Mouse (Mus musculus) myocyte (in vitro differentiated cells): ENCODE data around the gene Cntnap5b. TPM values are rescaled to one million over a fixed set of nuclear protein-coding genes. Genes with fewer than 3 reads are reported as not detected.
"Not testable (repeated sequence)": the region's sequence is repeated elsewhere in the genome, so short reads cannot be mapped to it uniquely, and the experiment has no call there.

Experiments used
- H3K27me3 ChIP-seq: one replicate; pipeline ENCODE4 v1.6.1; 2011; ENCODE audit not compliant: control insufficient read depth, insufficient read depth, insufficient read length
- H3K36me3 ChIP-seq: one replicate; pipeline ENCODE4 v1.6.1; 2011; ENCODE audit not compliant: control insufficient read depth, insufficient read depth
- H3K4me2 ChIP-seq: one replicate; pipeline ENCODE4 v1.6.1; 2011; ENCODE audit warnings: low read depth, control low read depth
- H3K4me3 ChIP-seq: one replicate; pipeline ENCODE4 v1.5.1; 2011; ENCODE audit warnings: mild to moderate bottlenecking, control low read depth, moderate library complexity
- H3K79me2 ChIP-seq: one replicate; pipeline ENCODE4 v1.6.1; 2011; ENCODE audit not compliant: control insufficient read depth, insufficient read depth
- H3ac ChIP-seq: one replicate; pipeline ENCODE4 v1.6.1; 2011; ENCODE audit not compliant: control insufficient read depth, insufficient read length
- CEBPB ChIP-seq: IDR thresholded peaks from 2 replicates; pipeline ENCODE4 v1.6.1; 2011; ENCODE audit warnings: mild to moderate bottlenecking, moderate library complexity; ENCODE audit not compliant: poor library complexity, insufficient read depth, severe bottlenecking
- E2F4 ChIP-seq: IDR thresholded peaks from one replicate; pipeline ENCODE4 v1.6.1; 2011; ENCODE audit warnings: mild to moderate bottlenecking, control low read depth, moderate library complexity; ENCODE audit not compliant: insufficient read depth
- MAX ChIP-seq: IDR thresholded peaks from one replicate; pipeline ENCODE4 v1.6.1; 2011; ENCODE audit warnings: low read depth, mild to moderate bottlenecking, control low read depth
- MYOD1 ChIP-seq, 3 experiments: IDR thresholded peaks; one replicate each; pipeline ENCODE4 v1.6.1; 2011; ENCODE audit warnings: control low read depth in 2 of 3, low read depth in 2 of 3, mild to moderate bottlenecking in 2 of 3, moderate library complexity in 1 of 3; ENCODE audit not compliant: insufficient read length in 2 of 3, control insufficient read depth in 1 of 3
- MYOG ChIP-seq, 3 experiments: IDR thresholded peaks; one replicate each; pipeline ENCODE4 v1.6.1; 2011; ENCODE audit warnings: control low read depth in 2 of 3, low read depth in 2 of 3, mild to moderate bottlenecking in 2 of 3; ENCODE audit not compliant: insufficient read length in 2 of 3, control insufficient read depth in 1 of 3, insufficient read depth in 1 of 3
- POLR2A ChIP-seq: IDR thresholded peaks from one replicate; pipeline ENCODE4 v1.6.1; 2011; ENCODE audit warnings: low read depth, mild to moderate bottlenecking, control low read depth, moderate library complexity; ENCODE audit not compliant: insufficient read length
- POLR2AphosphoS2 ChIP-seq: IDR thresholded peaks from one replicate; pipeline ENCODE4 v1.6.1; 2011; ENCODE audit warnings: low read depth, control low read depth; ENCODE audit not compliant: insufficient read length
- REST ChIP-seq: IDR thresholded peaks from one replicate; pipeline ENCODE4 v1.6.1; 2011; ENCODE audit warnings: mild to moderate bottlenecking, control low read depth, moderate library complexity; ENCODE audit not compliant: insufficient read depth, insufficient read length
- SRF ChIP-seq: IDR thresholded peaks from one replicate; pipeline ENCODE4 v1.6.1; 2011; ENCODE audit warnings: low read depth; ENCODE audit not compliant: control insufficient read depth, insufficient read length
- TCF12 ChIP-seq: IDR thresholded peaks from one replicate; pipeline ENCODE4 v1.6.1; 2011; ENCODE audit warnings: mild to moderate bottlenecking, control low read depth; ENCODE audit not compliant: poor library complexity, insufficient read depth, severe bottlenecking
- TCF3 ChIP-seq: IDR thresholded peaks from one replicate; pipeline ENCODE4 v1.6.1; 2011; ENCODE audit warnings: low read depth, control low read depth; ENCODE audit not compliant: insufficient read length
- USF1 ChIP-seq: IDR thresholded peaks from one replicate; pipeline ENCODE4 v1.6.1; 2011; ENCODE audit warnings: low read depth, mild to moderate bottlenecking, control low read depth, moderate library complexity
- polyA plus RNA-seq: library from polyadenylated mRNA; unstranded; fragments of >200 nt; fragmentation: generic; extraction: Trizol; gene quantifications from one replicate; pipeline ENCODE4 v1.2.1, GENCODE M21; 2012; ENCODE audit warnings: missing spikeins

Gene Cntnap5b
- polyA plus RNA-seq, 1 experiment = not detected

- Histone ChIP-seq H3K27me3 (no peaks in the 10 kb centered on the region), H3K36me3 (no peaks in the 10 kb centered on the region), H3ac (no peak overlapping the region), H3K79me2 (no peaks in the 10 kb centered on the region), H3K4me2 (no peak overlapping the region), H3K4me3 (no peak overlapping the region)
- TF ChIP-seq REST (no peak), CEBPB (no peak), USF1 (no peak), E2F4 (no peak), MYOG (IDR thresholded peaks at IDR 0.05; ENCODE audit: control insufficient read depth in 1 of 3, insufficient read depth in 1 of 3, insufficient read length in 2 of 3, low read depth in 2 of 3) (no peak), MAX (no peak), TCF12 (no peak), SRF (no peak), TCF3 (no peak), POLR2AphosphoS2 (no peak), MYOD1 (IDR thresholded peaks at IDR 0.05; ENCODE audit: control insufficient read depth in 1 of 3, insufficient read length in 2 of 3, low read depth in 2 of 3) (no peak), POLR2A (no peak)
Observed at GRCm38 (mm10) chr1:99967300-99968089, 194.9 kb downstream of the Cntnap5b start.

- TF ChIP-seq SRF = no peak
- no peak for TF ChIP-seq CEBPB
- no peak for TF ChIP-seq REST
- no peak for TF ChIP-seq POLR2AphosphoS2
- no peak for TF ChIP-seq POLR2A
- TF ChIP-seq TCF3 = no peak
- no peak for TF ChIP-seq USF1
- no peak for TF ChIP-seq MYOD1 (IDR thresholded peaks at IDR 0.05; ENCODE audit: control insufficient read depth in 1 of 3, insufficient read length in 2 of 3, low read depth in 2 of 3)
- TF ChIP-seq MYOG (IDR thresholded peaks at IDR 0.05; ENCODE audit: control insufficient read depth in 1 of 3, insufficient read depth in 1 of 3, insufficient read length in 2 of 3, low read depth in 2 of 3) = no peak
- TF ChIP-seq E2F4 = no peak
- TF ChIP-seq MAX = no peak
- TF ChIP-seq TCF12 = no peak
- H3ac ChIP-seq = no peak overlapping the region
- no peak overlapping the region for H3K4me2 ChIP-seq
- no peaks in the 10 kb centered on the region for H3K36me3 ChIP-seq
- no peaks in the 10 kb centered on the region for H3K27me3 ChIP-seq
- no peaks in the 10 kb centered on the region for H3K79me2 ChIP-seq
- H3K4me3 ChIP-seq = no peak overlapping the region
Observed at GRCm38 (mm10) chr1:99970184-99971086, 197.9 kb downstream of the Cntnap5b start.

- H3K4me3 ChIP-seq, H3K36me3 ChIP-seq, H3K4me2 ChIP-seq, H3K79me2 ChIP-seq, H3ac ChIP-seq, H3K27me3 ChIP-seq: not testable (repeated sequence)
Observed at GRCm38 (mm10) chr1:100001226-100001625, 228.7 kb downstream of the Cntnap5b start.

- no peak overlapping the region for H3K4me3 ChIP-seq
- H3K27me3 ChIP-seq = no peaks in the 10 kb centered on the region
- no peak for TF ChIP-seq USF1
- no peak for TF ChIP-seq REST
- TF ChIP-seq TCF3 = no peak
- no peak overlapping the region for H3K4me2 ChIP-seq
- no peaks in the 10 kb centered on the region for H3K36me3 ChIP-seq
- no peaks in the 10 kb centered on the region for H3K79me2 ChIP-seq
- no peak overlapping the region for H3ac ChIP-seq
Observed at GRCm38 (mm10) chr1:100006021-100006745, 233.6 kb downstream of the Cntnap5b start.

- Histone ChIP-seq H3K36me3 (no peaks in the 10 kb centered on the region), H3K4me3 (no peak overlapping the region)
- no peak for TF ChIP-seq POLR2AphosphoS2
- no peak for TF ChIP-seq SRF
- no peak for TF ChIP-seq TCF12
Observed at GRCm38 (mm10) chr1:100041808-100042207, 269.2 kb downstream of the Cntnap5b start.

More at GRCm38 (mm10) chr1:100041808-100042207, 269.2 kb downstream of the Cntnap5b start:
- Histone ChIP-seq H3ac (no peak overlapping the region), H3K27me3 (no peaks in the 10 kb centered on the region), H3K4me2 (no peak overlapping the region), H3K79me2 (no peaks in the 10 kb centered on the region)
